Mouse (Mus musculus) bone marrow macrophage, adult 2 months (primary cell): Measurements from ENCODE around the gene Src. TPM values are rescaled to one million over a fixed set of nuclear protein-coding genes. Genes with fewer than 3 reads are reported as not detected.

Source experiments
- H3K27ac ChIP-seq: 2 replicates; pipeline ENCODE4 v1.5.1; 2012; ENCODE audit warnings: low read depth, low read length; ENCODE audit not compliant: insufficient read depth
- H3K4me1 ChIP-seq: 2 replicates; pipeline ENCODE4 v1.6.1; 2012; ENCODE audit warnings: low read length; ENCODE audit not compliant: control insufficient read depth, insufficient read depth
- H3K4me3 ChIP-seq: 2 replicates; pipeline ENCODE4 v1.5.1; 2012; ENCODE audit warnings: mild to moderate bottlenecking, low read length, moderate library complexity; ENCODE audit not compliant: insufficient read depth
- CTCF ChIP-seq: IDR thresholded peaks from 2 replicates; pipeline ENCODE4 v1.5.1; 2012; ENCODE audit warnings: low read depth, mild to moderate bottlenecking, low read length, moderate library complexity
- POLR2A ChIP-seq: IDR thresholded peaks from 2 replicates; pipeline ENCODE4 v1.6.1; 2012; ENCODE audit warnings: mild to moderate bottlenecking, low read depth, low read length, borderline replicate concordance
- polyA plus RNA-seq: library from polyadenylated mRNA; stranded (reverse); fragments of >200 nt; gene quantifications from 2 replicates; pipeline ENCODE4 v1.2.4, GENCODE M21; 2012; ENCODE audit not compliant: missing spikeins, insufficient read depth, insufficient read length

Src gene
- polyA plus RNA-seq, 1 experiment, result 3.4 TPM

DNA sequence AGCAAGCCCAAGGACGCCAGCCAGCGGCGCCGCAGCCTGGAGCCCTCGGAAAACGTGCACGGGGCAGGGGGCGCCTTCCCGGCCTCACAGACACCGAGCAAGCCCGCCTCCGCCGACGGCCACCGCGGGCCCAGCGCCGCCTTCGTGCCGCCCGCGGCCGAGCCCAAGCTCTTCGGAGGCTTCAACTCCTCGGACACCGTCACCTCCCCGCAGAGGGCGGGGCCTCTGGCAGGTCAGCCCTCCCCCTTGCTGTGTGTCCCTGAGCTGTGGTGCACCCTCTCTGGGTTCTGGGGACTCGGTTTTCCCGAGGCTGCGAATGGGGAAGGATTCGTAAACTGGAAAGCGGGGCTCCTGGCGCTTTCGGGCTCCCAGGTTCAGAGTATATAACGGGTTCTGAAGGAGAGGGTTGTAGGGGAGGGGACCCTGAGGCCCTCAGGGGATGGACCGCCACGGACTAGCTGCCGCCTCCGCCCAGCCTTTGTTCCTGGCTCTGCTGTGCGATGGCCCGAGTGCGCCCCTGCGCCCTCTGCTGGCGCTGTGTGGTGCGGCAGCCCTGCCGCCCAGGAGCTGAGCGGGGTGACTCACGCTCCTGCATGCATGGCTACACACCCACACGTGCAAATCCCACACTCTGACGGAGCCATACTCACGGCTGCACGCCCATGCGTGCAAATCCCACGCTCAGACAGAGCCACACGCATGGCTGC is 39.0 kb downstream of the Src start:
- TF ChIP-seq POLR2A (0 out of 2 replicates have a peak, but pooled peaks have one; percentile 33), CTCF (peak; percentile 66)
- Histone ChIP-seq H3K4me1 (peaks cover 5% of the 10 kb centered on the region; the same call in 1 of the 2 replicates), H3K27ac (no peak overlapping the region), H3K4me3 (peak overlapping the region; percentile 51)

DNA sequence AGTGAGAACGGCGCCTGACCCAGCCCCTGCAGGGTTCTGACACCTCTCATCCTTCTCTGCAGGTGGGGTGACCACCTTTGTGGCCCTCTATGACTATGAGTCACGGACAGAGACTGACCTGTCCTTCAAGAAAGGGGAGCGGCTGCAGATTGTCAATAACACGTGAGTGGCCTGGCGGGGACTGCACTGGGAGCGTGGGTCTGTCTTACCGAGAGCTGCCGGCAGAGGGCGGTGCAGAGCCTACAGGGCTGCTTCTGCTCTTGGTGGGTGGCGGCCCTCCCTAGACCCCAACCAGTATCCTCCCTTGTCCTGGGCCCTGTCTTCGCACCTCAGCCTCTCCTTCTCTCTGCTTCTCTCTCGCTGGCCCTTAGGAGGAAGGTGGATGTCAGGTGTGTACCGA is 40.2 kb downstream of the Src start:
- peaks cover 8% of the 10 kb centered on the region; the same call in 1 of the 2 replicates for H3K4me1 ChIP-seq
- peak; percentile 91 for TF ChIP-seq CTCF
- TF ChIP-seq POLR2A, result no peak
- no peak overlapping the region for H3K27ac ChIP-seq
- peak overlapping the region; percentile 28; the same call in 1 of the 2 replicates for H3K4me3 ChIP-seq

DNA sequence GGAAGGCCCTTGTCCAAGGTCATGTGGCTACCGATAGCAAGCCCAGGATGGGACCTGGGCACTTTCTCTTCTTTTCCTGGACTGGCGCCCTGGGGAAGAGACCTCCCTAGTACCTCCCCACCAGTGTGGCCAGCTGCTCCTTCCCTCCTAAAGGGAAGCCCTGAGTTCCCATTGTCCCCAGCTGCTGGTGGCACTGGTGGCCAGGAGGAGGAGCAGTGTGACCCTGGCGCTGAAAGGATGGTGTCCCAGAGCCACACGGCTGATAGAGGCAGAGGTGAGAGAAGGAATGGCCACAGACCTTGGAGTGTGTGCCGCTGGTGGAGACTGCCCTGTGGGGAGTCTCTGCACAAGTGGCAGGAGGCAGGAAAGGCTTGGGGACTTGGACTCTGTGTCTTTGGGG is 41.5 kb downstream of the Src start:
- Histone ChIP-seq H3K27ac (no peak overlapping the region), H3K4me1 (peaks cover 8% of the 10 kb centered on the region; the same call in 1 of the 2 replicates), H3K4me3 (no peak overlapping the region)
- no peak for TF ChIP-seq CTCF

DNA sequence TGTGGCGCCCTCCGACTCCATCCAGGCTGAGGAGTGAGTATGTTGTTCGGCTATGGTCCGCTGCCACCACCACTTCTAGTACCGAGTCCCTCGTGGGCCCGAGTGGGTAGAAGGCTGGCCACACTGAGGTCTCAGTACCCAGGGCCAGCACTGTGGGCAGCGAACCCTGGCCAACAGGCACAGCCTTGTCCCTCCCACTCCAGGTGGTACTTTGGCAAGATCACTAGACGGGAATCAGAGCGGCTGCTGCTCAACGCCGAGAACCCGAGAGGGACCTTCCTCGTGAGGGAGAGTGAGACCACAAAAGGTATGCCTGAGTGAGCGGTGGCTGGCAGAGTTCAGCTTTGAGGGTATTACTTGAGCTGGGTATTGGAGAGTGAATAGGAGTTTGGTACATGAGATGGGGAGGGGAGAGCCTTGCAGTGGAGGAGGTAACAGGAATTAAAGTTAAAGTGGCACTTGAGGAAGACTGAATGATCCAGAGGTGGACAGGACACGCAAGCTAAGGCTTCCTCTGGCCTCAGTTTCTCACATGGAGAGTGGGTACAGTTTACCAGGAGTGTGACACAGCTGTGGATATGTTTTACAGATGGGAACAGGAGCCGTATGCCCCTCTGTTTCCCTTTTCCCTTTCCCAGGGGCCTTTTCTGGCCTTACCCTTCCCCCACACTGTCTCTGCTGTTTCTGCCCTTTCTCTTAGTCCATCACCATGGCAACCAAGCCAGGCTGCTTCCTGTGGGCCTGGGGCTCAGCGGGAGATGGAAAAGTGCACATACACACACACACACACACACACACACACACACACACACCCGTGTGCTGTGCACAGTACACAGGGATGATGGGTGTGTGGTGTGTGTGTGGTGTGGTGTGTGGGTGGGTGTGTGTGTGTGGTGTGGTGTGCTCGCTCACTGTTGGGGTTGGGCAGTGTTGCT is 44.8 kb downstream of the Src start:
- peaks cover 5% of the 10 kb centered on the region; the same call in 1 of the 2 replicates for H3K4me1 ChIP-seq
- H3K4me3 ChIP-seq, result no peak overlapping the region
- H3K27ac ChIP-seq, result no peak overlapping the region
- TF ChIP-seq POLR2A (no peak), CTCF (no peak)

DNA sequence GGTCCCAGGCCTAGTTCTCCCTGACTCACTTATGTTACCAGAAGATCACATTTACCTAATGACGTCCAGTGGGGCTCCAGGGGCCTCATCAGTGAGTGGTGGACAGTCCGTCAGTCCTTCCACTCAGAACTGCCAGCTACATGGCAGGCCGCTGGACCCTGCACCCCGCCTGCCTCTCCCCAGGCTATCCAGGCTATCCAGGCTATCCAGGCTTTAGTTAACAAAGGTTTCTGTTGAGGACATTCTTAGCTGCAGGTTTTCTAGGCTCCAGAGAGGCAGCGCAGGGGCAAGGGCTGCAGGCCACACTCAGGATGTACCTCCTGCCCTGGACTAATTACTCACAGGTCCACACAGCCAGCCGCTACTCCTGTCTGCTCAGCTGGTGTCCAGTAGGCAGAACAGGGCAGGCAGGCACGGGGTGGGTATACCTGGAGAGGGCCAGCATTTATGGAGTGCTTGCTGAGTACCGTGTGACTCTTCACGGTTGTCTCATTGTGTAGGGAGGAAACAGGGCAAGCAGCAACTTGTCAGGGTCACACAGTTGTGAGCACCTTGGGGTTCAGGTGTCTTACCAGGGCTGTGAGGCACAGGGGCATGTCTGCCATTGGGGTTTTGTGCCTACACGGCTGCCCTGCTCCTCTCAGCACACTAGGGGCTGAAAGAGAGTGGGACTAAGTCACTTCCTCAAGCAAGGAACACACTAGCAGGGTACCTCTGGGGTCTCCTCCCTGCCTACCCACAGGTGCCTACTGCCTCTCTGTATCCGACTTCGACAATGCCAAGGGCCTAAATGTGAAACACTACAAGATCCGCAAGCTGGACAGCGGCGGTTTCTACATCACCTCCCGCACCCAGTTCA is 45.9 kb downstream of the Src start:
- TF ChIP-seq CTCF (no peak), POLR2A (no peak)
- Histone ChIP-seq H3K27ac (no peak overlapping the region), H3K4me3 (no peak overlapping the region), H3K4me1 (peaks cover 5% of the 10 kb centered on the region; the same call in 1 of the 2 replicates)

DNA sequence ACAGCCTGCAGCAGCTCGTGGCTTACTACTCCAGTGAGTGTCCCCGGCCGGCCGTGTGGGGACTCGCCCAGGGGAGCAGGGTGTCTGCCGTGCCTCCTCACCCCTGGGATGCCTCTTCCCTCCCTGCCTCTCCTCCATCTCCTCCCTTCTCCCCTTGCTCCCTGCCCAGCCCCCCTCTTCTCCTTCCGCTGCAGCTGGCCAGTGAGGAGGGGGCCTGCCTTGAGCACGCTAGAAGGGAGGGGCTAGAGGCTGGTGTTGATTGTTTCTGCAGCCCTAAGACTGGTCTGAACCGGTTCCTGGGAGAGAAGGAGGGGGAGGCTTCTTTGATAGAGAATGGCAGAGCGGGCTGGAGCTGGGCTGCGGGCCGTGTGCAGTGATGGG is 46.5 kb downstream of the Src start:
- TF ChIP-seq CTCF (no peak), POLR2A (no peak)
- peaks cover 5% of the 10 kb centered on the region; the same call in 1 of the 2 replicates for H3K4me1 ChIP-seq
- H3K4me3 ChIP-seq, result no peak overlapping the region
- no peak overlapping the region for H3K27ac ChIP-seq

DNA sequence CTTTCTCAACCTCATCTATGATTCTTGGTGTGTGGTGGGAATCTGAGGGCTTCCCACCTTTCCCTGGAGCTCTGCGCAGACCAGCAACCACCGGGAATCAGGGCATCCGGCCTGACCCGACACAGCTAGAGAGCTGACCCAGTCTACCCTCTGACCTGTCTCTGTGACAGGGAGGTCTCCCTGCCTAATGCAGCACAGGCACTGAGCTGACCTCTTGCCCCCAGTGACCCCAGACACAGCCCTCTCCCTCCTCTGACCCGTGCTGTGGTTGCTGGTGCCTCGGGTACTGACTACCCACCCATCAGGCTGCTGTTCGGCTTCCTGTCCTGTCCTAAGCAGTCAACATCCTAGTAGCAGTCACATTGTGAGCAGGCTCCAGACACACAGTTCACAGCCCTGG is 48.6 kb downstream of the Src start:
- peaks cover 5% of the 10 kb centered on the region; the same call in 1 of the 2 replicates for H3K4me1 ChIP-seq
- H3K4me3 ChIP-seq, result no peak overlapping the region
- H3K27ac ChIP-seq, result no peak overlapping the region
- TF ChIP-seq POLR2A, result no peak
- no peak for TF ChIP-seq CTCF

DNA sequence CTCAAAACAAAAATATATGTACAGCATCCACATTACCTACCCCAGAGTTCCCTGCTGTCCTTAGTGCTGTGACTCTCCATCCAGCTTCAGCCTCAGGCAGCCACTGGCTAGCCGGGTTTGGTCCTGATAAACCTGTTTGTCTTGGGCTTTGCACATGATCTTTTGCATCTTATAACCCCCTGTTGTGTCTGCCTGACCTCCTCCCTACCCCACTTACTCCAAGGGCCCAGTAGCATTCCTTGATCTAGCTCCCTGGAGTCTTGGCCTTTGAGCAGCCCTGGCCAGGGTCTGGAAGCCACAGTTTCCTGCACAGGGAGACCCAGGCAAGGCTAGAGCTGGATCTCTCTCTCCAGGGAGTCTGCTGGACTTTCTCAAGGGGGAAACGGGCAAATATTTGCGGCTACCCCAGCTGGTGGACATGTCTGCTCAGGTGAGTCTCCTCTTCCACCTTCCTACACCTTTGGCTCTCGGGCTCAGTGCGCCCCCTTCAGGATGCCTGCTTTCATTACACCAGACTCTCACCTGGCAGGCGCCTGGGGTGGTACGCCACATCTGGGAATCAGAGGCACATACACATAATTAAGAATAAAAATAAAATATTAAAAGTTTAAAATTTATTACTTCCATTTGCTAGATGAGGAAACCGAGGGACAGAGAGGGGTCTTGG is 50.0 kb downstream of the Src start:
- Histone ChIP-seq H3K4me1 (no peaks in the 10 kb centered on the region), H3K4me3 (no peak overlapping the region), H3K27ac (no peak overlapping the region)
- no peak for TF ChIP-seq POLR2A
- peak; percentile 47; the same call in 1 of the 2 replicates for TF ChIP-seq CTCF

DNA sequence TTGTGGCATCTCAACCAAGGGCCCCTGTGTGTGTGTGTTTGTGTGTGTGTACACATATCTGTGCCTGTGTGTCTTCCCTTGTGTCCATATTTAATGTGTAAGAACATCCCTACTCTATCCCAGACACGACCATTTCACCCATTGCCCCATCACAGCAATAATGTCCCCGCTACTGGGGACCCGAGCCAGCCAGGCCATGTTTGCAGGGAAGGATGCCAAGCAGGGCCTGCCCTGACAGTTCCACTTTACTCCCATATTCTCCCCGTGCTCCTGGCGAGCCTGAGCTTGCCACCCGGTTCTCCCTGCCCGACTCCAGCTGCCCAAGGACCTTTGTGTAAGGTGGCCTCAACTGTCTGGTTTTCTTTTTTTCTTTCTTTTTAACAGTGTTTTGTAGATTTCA is 53.0 kb downstream of the Src start:
- no peak for TF ChIP-seq POLR2A
- TF ChIP-seq CTCF, result no peak
- no peak overlapping the region for H3K4me3 ChIP-seq

More for the DNA sequence above, 53.0 kb downstream of the Src start:
- Histone ChIP-seq H3K27ac (no peak overlapping the region), H3K4me1 (no peaks in the 10 kb centered on the region)
